Mouse (Mus musculus): ENCODE results near the gene Fip1l1. TPM values are rescaled to one million over a fixed set of nuclear protein-coding genes. Genes with fewer than 3 reads are reported as not detected.
A peak's percentile ranks its signal among the peaks of the same experiment; 100 is the strongest.

The Fip1l1 gene
- total and polyA plus RNA-seq, 3 experiments, result 14.8 to 29.8 (median 29.4) TPM

GRCm38 (mm10) chr5:74624385-74624784 is 89.1 kb downstream of the Fip1l1 start:
- Histone ChIP-seq H3K27ac (no peak overlapping the region), H3K36me3 (ENCODE audit: control insufficient read depth, insufficient read depth, low read length) (peaks cover 3% of the 10 kb centered on the region), H3K27me3 (ENCODE audit: control insufficient read depth, insufficient read depth, low read length) (no peaks in the 10 kb centered on the region), H3K9ac (ENCODE audit: low read depth, low read length) (no peak overlapping the region), H3K4me3 (no peak overlapping the region), H3K79me2 (replicated peaks; ENCODE audit: control insufficient read depth, insufficient read depth, low read length) (no peaks in the 10 kb centered on the region), H3K4me1 (ENCODE audit: control insufficient read depth, insufficient read depth, low read length) (peaks cover 9% of the 10 kb centered on the region)
- TF ChIP-seq CTCF (IDR thresholded peaks at IDR 0.05), result no peak
- TF ChIP-seq EP300 (IDR thresholded peaks at IDR 0.05; ENCODE audit: insufficient read depth, low read depth, low read length), result no peak
- no peak for TF ChIP-seq POLR2A (IDR thresholded peaks at IDR 0.05; ENCODE audit: insufficient read depth, low read depth, low read length)
- no peak for DNase-seq
- intact Hi-C loops (cut with DNase I), result loop anchor here (5.0 kb wide), 1 partner anchor 518 kb away; no protein-coding TSS in a partner anchor
- WGBS, result 56% methylated on average over 5 of the region's 5 CpGs

GRCm38 (mm10) chr5:74628001-74628400 is 92.8 kb downstream of the Fip1l1 start:
- WGBS, result 75% methylated on average over 12 of the region's 12 CpGs
- peaks cover 6% of the 10 kb centered on the region for H3K4me1 ChIP-seq (ENCODE audit: control insufficient read depth, insufficient read depth, low read length)
- no peak for DNase-seq

GRCm38 (mm10) chr5:74632369-74633114 is 97.3 kb downstream of the Fip1l1 start:
- TF ChIP-seq EP300 (IDR thresholded peaks at IDR 0.05; ENCODE audit: insufficient read depth, low read depth, low read length) (no peak), CTCF (IDR thresholded peaks at IDR 0.05) (no peak), POLR2A (IDR thresholded peaks at IDR 0.05; ENCODE audit: insufficient read depth, low read depth, low read length) (no peak)
- Histone ChIP-seq H3K4me3 (no peak overlapping the region), H3K4me1 (ENCODE audit: control insufficient read depth, insufficient read depth, low read length) (peaks cover 3% of the 10 kb centered on the region), H3K79me2 (replicated peaks; ENCODE audit: control insufficient read depth, insufficient read depth, low read length) (peaks cover 2% of the 10 kb centered on the region; the same call in 1 of the 2 replicates), H3K36me3 (ENCODE audit: control insufficient read depth, insufficient read depth, low read length) (no peaks in the 10 kb centered on the region; the same call in 1 of the 2 replicates), H3K9ac (ENCODE audit: low read depth, low read length) (no peak overlapping the region), H3K27ac (peak overlapping the region; percentile 12; the same call in 1 of the 2 replicates), H3K27me3 (ENCODE audit: control insufficient read depth, insufficient read depth, low read length) (no peaks in the 10 kb centered on the region)
- 59% methylated on average over 17 of the region's 17 CpGs for WGBS
- intact Hi-C loops (cut with DNase I), result no loop called here
- peak in 1 of 2 experiments; percentile 56 for DNase-seq

More at GRCm38 (mm10) chr5:74628001-74628400, 92.8 kb downstream of the Fip1l1 start:
- TF ChIP-seq CTCF (IDR thresholded peaks at IDR 0.05), result no peak
- no peak for TF ChIP-seq POLR2A (IDR thresholded peaks at IDR 0.05; ENCODE audit: insufficient read depth, low read depth, low read length)
- no peak for TF ChIP-seq EP300 (IDR thresholded peaks at IDR 0.05; ENCODE audit: insufficient read depth, low read depth, low read length)
- Histone ChIP-seq H3K9ac (ENCODE audit: low read depth, low read length) (no peak overlapping the region), H3K79me2 (replicated peaks; ENCODE audit: control insufficient read depth, insufficient read depth, low read length) (peaks cover 2% of the 10 kb centered on the region; the same call in 1 of the 2 replicates), H3K36me3 (ENCODE audit: control insufficient read depth, insufficient read depth, low read length) (peaks cover 3% of the 10 kb centered on the region), H3K27ac (no peak overlapping the region), H3K27me3 (ENCODE audit: control insufficient read depth, insufficient read depth, low read length) (no peaks in the 10 kb centered on the region), H3K4me3 (no peak overlapping the region)
- intact Hi-C loops (cut with DNase I), result no loop called here

- Histone ChIP-seq H3K79me2 (replicated peaks; ENCODE audit: control insufficient read depth, insufficient read depth, low read length) (peaks cover 2% of the 10 kb centered on the region; the same call in 1 of the 2 replicates), H3K27ac (no peak overlapping the region; the same call in 1 of the 2 replicates), H3K27me3 (ENCODE audit: control insufficient read depth, insufficient read depth, low read length) (no peaks in the 10 kb centered on the region), H3K4me3 (no peak overlapping the region), H3K36me3 (ENCODE audit: control insufficient read depth, insufficient read depth, low read length) (no peaks in the 10 kb centered on the region), H3K4me1 (ENCODE audit: control insufficient read depth, insufficient read depth, low read length) (peaks cover 3% of the 10 kb centered on the region), H3K9ac (ENCODE audit: low read depth, low read length) (no peak overlapping the region)
- DNase-seq, result no peak
- intact Hi-C loops (cut with DNase I), result no loop called here
- no peak for TF ChIP-seq CTCF (IDR thresholded peaks at IDR 0.05)
- TF ChIP-seq POLR2A (IDR thresholded peaks at IDR 0.05; ENCODE audit: insufficient read depth, low read depth, low read length), result no peak
- TF ChIP-seq EP300 (IDR thresholded peaks at IDR 0.05; ENCODE audit: insufficient read depth, low read depth, low read length), result no peak
- 93% methylated on average over 6 of the region's 6 CpGs for WGBS
These were observed 98.2 kb downstream of the Fip1l1 start for GRCm38 (mm10) chr5:74633453-74633852.

- H3K36me3 ChIP-seq (ENCODE audit: control insufficient read depth, insufficient read depth, low read length), result no peaks in the 10 kb centered on the region
- no peak overlapping the region for H3K27ac ChIP-seq
- H3K27me3 ChIP-seq (ENCODE audit: control insufficient read depth, insufficient read depth, low read length), result no peaks in the 10 kb centered on the region
- no peak for DNase-seq
- intact Hi-C loops (cut with DNase I), result no loop called here
- H3K4me3 ChIP-seq, result no peak overlapping the region
- no peak overlapping the region for H3K9ac ChIP-seq (ENCODE audit: low read depth, low read length)
- H3K79me2 ChIP-seq (replicated peaks; ENCODE audit: control insufficient read depth, insufficient read depth, low read length), result peaks cover 2% of the 10 kb centered on the region; the same call in 1 of the 2 replicates
- TF ChIP-seq EP300 (IDR thresholded peaks at IDR 0.05; ENCODE audit: insufficient read depth, low read depth, low read length) (no peak), CTCF (IDR thresholded peaks at IDR 0.05) (no peak), POLR2A (IDR thresholded peaks at IDR 0.05; ENCODE audit: insufficient read depth, low read depth, low read length) (no peak)
- 79% methylated on average over 3 of the region's 3 CpGs for WGBS
- peaks cover 2% of the 10 kb centered on the region for H3K4me1 ChIP-seq (ENCODE audit: control insufficient read depth, insufficient read depth, low read length)
These were observed 99.1 kb downstream of the Fip1l1 start for GRCm38 (mm10) chr5:74634391-74634790.

- intact Hi-C loops (cut with DNase I), result no loop called here
- TF ChIP-seq POLR2A (IDR thresholded peaks at IDR 0.05; ENCODE audit: insufficient read depth, low read depth, low read length) (no peak), EP300 (IDR thresholded peaks at IDR 0.05; ENCODE audit: insufficient read depth, low read depth, low read length) (no peak), CTCF (IDR thresholded peaks at IDR 0.05) (no peak)
- H3K27ac ChIP-seq, result no peak overlapping the region
- no peaks in the 10 kb centered on the region for H3K79me2 ChIP-seq (replicated peaks; ENCODE audit: control insufficient read depth, insufficient read depth, low read length)
- H3K36me3 ChIP-seq (ENCODE audit: control insufficient read depth, insufficient read depth, low read length), result peaks cover 4% of the 10 kb centered on the region; the same call in 1 of the 2 replicates
- H3K27me3 ChIP-seq (ENCODE audit: control insufficient read depth, insufficient read depth, low read length), result no peaks in the 10 kb centered on the region
- H3K4me1 ChIP-seq (ENCODE audit: control insufficient read depth, insufficient read depth, low read length), result peaks cover 5% of the 10 kb centered on the region
- WGBS, result 89% methylated on average over 6 of the region's 6 CpGs
- no peak overlapping the region for H3K9ac ChIP-seq (ENCODE audit: low read depth, low read length)
- no peak for DNase-seq
- H3K4me3 ChIP-seq, result no peak overlapping the region
These were observed 104.3 kb downstream of the Fip1l1 start for GRCm38 (mm10) chr5:74639516-74639915.

Data from heart, adult 2 months (tissue).